Mouse (Mus musculus): ENCODE measurements around the gene Vmn1r47. TPM values are rescaled to one million over a fixed set of nuclear protein-coding genes. Genes with fewer than 3 reads are reported as not detected.
"Not testable (repeated sequence)": the region's sequence is repeated elsewhere in the genome, so short reads cannot be mapped to it uniquely, and the experiment has no call there.

The Vmn1r47 gene
- total RNA-seq (2015) (not detected in 2 replicates), total RNA-seq (2017) (not detected in 2 replicates)

- ATAC-seq (ENCODE audit: poor library complexity, severe bottlenecking): not testable (repeated sequence)
Observed at GRCm38 (mm10) chr6:90015847-90016246, at the start of gene Vmn1r47. Gene Vmn1r47, plus strand, starts transcription at chr6:90016147.

- no peak for ATAC-seq (ENCODE audit: poor library complexity, severe bottlenecking)
Observed at GRCm38 (mm10) chr6:89966341-89966740, 49.6 kb upstream of the Vmn1r47 start.

DNA sequence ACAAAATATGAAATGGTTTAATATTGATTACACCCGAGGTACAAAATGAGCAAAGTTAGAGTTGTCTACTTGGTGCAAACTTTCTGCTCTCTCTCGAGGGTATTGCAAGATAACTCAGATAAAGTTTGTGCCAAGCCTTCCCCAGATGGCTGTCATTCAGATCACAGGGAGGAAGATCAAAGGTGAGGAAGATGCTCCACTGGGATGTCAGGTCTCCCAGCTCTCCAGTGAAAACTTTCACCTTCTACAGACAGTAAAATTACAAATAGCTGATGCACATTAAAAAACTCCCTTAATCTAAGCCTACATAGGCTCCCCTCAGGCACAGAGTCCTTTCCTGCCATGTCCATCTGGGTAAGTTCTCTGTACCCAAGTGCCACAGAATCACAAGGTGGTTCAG, 46.9 kb upstream of the Vmn1r47 start, which contains the start of gene Vmn1r46:
Vmn1r46 (plus strand) TSS at position 301 of the 400 bp plus-strand sequence.
- ATAC-seq (ENCODE audit: poor library complexity, severe bottlenecking): no peak

GRCm38 (mm10) chr6:89985989-89986388, 30.0 kb upstream of the Vmn1r47 start:
- ATAC-seq (ENCODE audit: poor library complexity, severe bottlenecking): no peak

DNA sequence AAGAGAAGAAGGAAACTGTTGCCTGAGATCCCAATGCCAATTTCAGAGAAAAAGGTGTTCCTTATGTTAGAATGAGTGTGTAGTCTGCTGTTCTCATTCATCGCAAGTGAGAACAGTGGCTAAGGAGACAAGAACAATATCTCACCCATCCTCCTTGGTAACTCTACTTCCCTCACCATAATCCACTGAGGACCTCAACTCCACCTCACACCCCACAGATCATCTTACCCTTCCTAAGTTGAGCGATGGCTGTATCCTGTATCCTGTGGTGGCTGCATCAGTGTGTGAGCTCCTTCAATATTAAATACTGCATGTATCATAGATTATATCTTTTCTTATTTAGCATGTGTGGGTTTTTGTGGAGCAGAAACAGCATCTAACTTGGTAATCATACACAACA, 20.8 kb downstream of the Vmn1r47 start, which contains the start of gene Vmn1r48:
Vmn1r48 (minus strand) TSS at position 101 of the 400 bp plus-strand sequence.
- not testable (repeated sequence) for ATAC-seq (ENCODE audit: poor library complexity, severe bottlenecking)

Other genes starting within 250 kb of the Vmn1r47 start
- not detected in 2 replicates for gene Vmn1r42, start 139.7 kb upstream of the Vmn1r47 start, total RNA-seq (2015)
- not detected in 2 replicates for gene Vmn1r42, start 139.7 kb upstream of the Vmn1r47 start, total RNA-seq (2017)
- not detected in 2 replicates for gene Vmn1r43, start 139.7 kb upstream of the Vmn1r47 start, total RNA-seq (2015)
- not detected in 2 replicates for gene Vmn1r43, start 139.7 kb upstream of the Vmn1r47 start, total RNA-seq (2017)
- gene Vmn1r44, start 132.5 kb upstream of the Vmn1r47 start, total RNA-seq (2015): not detected in 2 replicates
- not detected in 2 replicates for gene Vmn1r44, start 132.5 kb upstream of the Vmn1r47 start, total RNA-seq (2017)
- not detected in 2 replicates for gene Vmn1r45, start 75.5 kb upstream of the Vmn1r47 start, total RNA-seq (2015)
- not detected in 2 replicates for gene Vmn1r45, start 75.5 kb upstream of the Vmn1r47 start, total RNA-seq (2017)
- gene Vmn1r46, start 46.8 kb upstream of the Vmn1r47 start, total RNA-seq (2015): not detected in 2 replicates
- gene Vmn1r46, start 46.8 kb upstream of the Vmn1r47 start, total RNA-seq (2017): not detected in 2 replicates
- gene Vmn1r48, start 20.7 kb downstream of the Vmn1r47 start, total RNA-seq (2015): not detected in 2 replicates
- not detected in 2 replicates for gene Vmn1r48, start 20.7 kb downstream of the Vmn1r47 start, total RNA-seq (2017)
- gene Vmn1r49, start 62.4 kb downstream of the Vmn1r47 start, total RNA-seq (2015): not detected in 2 replicates
- gene Vmn1r49, start 62.4 kb downstream of the Vmn1r47 start, total RNA-seq (2017): not detected in 2 replicates
- gene Vmn1r50, start 85.3 kb downstream of the Vmn1r47 start, total RNA-seq (2015): not detected in 2 replicates
- not detected in 2 replicates for gene Vmn1r50, start 85.3 kb downstream of the Vmn1r47 start, total RNA-seq (2017)
- gene Vmn1r51, start 106.4 kb downstream of the Vmn1r47 start, total RNA-seq (2015): not detected in 2 replicates
- not detected in 2 replicates for gene Vmn1r51, start 106.4 kb downstream of the Vmn1r47 start, total RNA-seq (2017)
- not detected in 2 replicates for gene Vmn1r52, start 158.7 kb downstream of the Vmn1r47 start, total RNA-seq (2015)
- not detected in 2 replicates for gene Vmn1r52, start 158.7 kb downstream of the Vmn1r47 start, total RNA-seq (2017)
- gene V1ra8, start 186.6 kb downstream of the Vmn1r47 start, total RNA-seq (2015): not detected in 2 replicates
- gene V1ra8, start 186.6 kb downstream of the Vmn1r47 start, total RNA-seq (2017): not detected in 2 replicates
- gene Vmn1r53, start 208.3 kb downstream of the Vmn1r47 start, total RNA-seq (2015): not detected in 2 replicates
- gene Vmn1r53, start 208.3 kb downstream of the Vmn1r47 start, total RNA-seq (2017): not detected in 2 replicates
- gene Vmn1r54, start 230.2 kb downstream of the Vmn1r47 start, total RNA-seq (2015): not detected in 2 replicates
- gene Vmn1r54, start 230.2 kb downstream of the Vmn1r47 start, total RNA-seq (2017): not detected in 2 replicates

Measured in megakaryocyte, adult 5-6 weeks (primary cell).